Mouse (Mus musculus) T-helper 1 cell (primary cell): Measurements from ENCODE around the gene Stk11.
"Not testable (repeated sequence)": the region's sequence is repeated elsewhere in the genome, so short reads cannot be mapped to it uniquely, and the experiment has no call there.

ENCODE experiments used
- in situ Hi-C: fragments of 300-600 bp; cut with MboI, MseI; formaldehyde crosslinking; loops from one replicate; pipeline ENCODE4 v1.15.1; 2025; ENCODE audit warnings: high pct_unique_total_duplicates

The Stk11 gene

GRCm38 (mm10) chr10:80157141-80157929, 41.7 kb downstream of the Stk11 start:
- in situ Hi-C loops = no loop called here

- in situ Hi-C loops = no loop called here
Measured at GRCm38 (mm10) chr10:80158307-80158986, 42.8 kb downstream of the Stk11 start.

GRCm38 (mm10) chr10:80159021-80159560, 43.5 kb downstream of the Stk11 start:
- in situ Hi-C loops = no loop called here

- in situ Hi-C loops = no loop called here
Measured at GRCm38 (mm10) chr10:80159561-80160454, 44.2 kb downstream of the Stk11 start.

GRCm38 (mm10) chr10:80160455-80161371, 45.1 kb downstream of the Stk11 start:
- in situ Hi-C loops = no loop called here

- in situ Hi-C loops = no loop called here
Measured at GRCm38 (mm10) chr10:80161522-80162242, 46.1 kb downstream of the Stk11 start.

- in situ Hi-C loops = no loop called here
Measured at GRCm38 (mm10) chr10:80162243-80162608, 46.6 kb downstream of the Stk11 start.

- in situ Hi-C loops = no loop called here
Measured at GRCm38 (mm10) chr10:80162716-80163299, 47.2 kb downstream of the Stk11 start.

- in situ Hi-C loops = no loop called here
Measured at GRCm38 (mm10) chr10:80163721-80164120, 48.1 kb downstream of the Stk11 start.

GRCm38 (mm10) chr10:80164161-80164997, 48.8 kb downstream of the Stk11 start:
- in situ Hi-C loops = no loop called here

GRCm38 (mm10) chr10:80164998-80165344, 49.4 kb downstream of the Stk11 start:
- in situ Hi-C loops = no loop called here

GRCm38 (mm10) chr10:80165392-80166128, 50.0 kb downstream of the Stk11 start, which contains the start of gene Cirbp:
TSS of gene Cirbp (plus strand) at chr10:80165985.
- in situ Hi-C loops = no loop called here

GRCm38 (mm10) chr10:80166136-80166535, 50.5 kb downstream of the Stk11 start:
- in situ Hi-C loops = not testable (repeated sequence)

- in situ Hi-C loops = no loop called here
Measured at GRCm38 (mm10) chr10:80167460-80168037, 51.9 kb downstream of the Stk11 start.

GRCm38 (mm10) chr10:80168038-80168661, 52.5 kb downstream of the Stk11 start:
- in situ Hi-C loops = no loop called here

GRCm38 (mm10) chr10:80169070-80169469, 53.5 kb downstream of the Stk11 start:
- in situ Hi-C loops = no loop called here

GRCm38 (mm10) chr10:80169651-80170050, 54.0 kb downstream of the Stk11 start:
- in situ Hi-C loops = no loop called here
